9 mouse cellular contexts compared by ENCODE assay signal in the genomic region with DNA sequence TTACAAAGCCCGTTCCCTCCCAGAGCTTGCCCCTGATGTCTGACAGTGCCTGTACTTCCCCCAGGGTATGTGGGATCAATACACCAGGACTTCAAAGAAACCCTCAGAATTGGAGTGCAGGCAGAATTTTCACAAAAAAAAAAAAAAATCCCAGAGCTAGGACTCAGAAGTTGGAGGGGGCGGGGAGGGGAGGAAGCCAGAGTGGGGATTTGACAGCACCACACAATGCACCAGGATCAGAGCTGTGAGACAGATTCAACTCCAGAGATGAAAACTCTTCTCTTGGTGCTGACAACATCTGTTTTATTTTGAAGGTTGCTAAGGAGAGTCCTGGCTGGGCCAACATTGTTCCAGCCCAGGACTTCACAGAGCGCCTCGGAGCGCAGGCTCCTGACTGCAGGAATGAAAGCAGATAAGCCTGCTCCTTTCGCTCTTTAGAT. TPM values are rescaled to one million over a fixed set of nuclear protein-coding genes. Genes with fewer than 3 reads are reported as not detected.
A peak's percentile ranks its signal among the peaks of the same experiment; 100 is the strongest.
DNase-seq lines count a peak whose midpoint lies in the region; ATAC-seq lines count a peak whose summit lies in the region.
"Had no signal": no experiment of that assay in that cellular context is flagged by ENCODE, and none has a peak within 500 bp of the region (broad histone marks: within the 10 kb centered on the region; RNA-seq: fewer than 3 reads in every experiment).

No protein-coding gene starts in this region.

- WGBS in forebrain, embryonic 12.5 days: 10% methylated on average over 6 of the region's 6 CpGs
- WGBS in hindbrain, embryonic 10.5 days: 45% methylated on average over 6 of the region's 6 CpGs
- WGBS in midbrain, embryonic 11.5 days: 18% methylated on average over 6 of the region's 6 CpGs

- H3K27ac ChIP-seq in brown adipose tissue, adult 24 weeks (replicated peaks; ENCODE audit: low read depth, low read length): 0 out of 2 replicates have a peak overlapping the region, but pooled peaks have one; percentile 18
- peak overlapping the region; percentile 92 for H3K27ac ChIP-seq in forebrain, embryonic 12.5 days
- peak overlapping the region; percentile 62; the same call in 1 of the 2 replicates for H3K27ac ChIP-seq in hindbrain, embryonic 10.5 days
- H3K27ac ChIP-seq in midbrain, embryonic 11.5 days (ENCODE audit: low read depth, low read length): peak overlapping the region; percentile 77

- H3K36me3 ChIP-seq in forebrain, embryonic 12.5 days (replicated peaks): peaks cover 22% of the 10 kb centered on the region
- H3K36me3 ChIP-seq in hindbrain, embryonic 10.5 days: peaks cover 23% of the 10 kb centered on the region
- H3K36me3 ChIP-seq in midbrain, embryonic 11.5 days (ENCODE audit: control insufficient read depth, insufficient read depth, low read length): no peaks in the 10 kb centered on the region

- H3K4me1 ChIP-seq in brown adipose tissue, adult 24 weeks (ENCODE audit: control insufficient read depth, insufficient read depth, insufficient read length, low read length): no peaks in the 10 kb centered on the region; the same call in 1 of the 2 replicates
- peaks cover 68% of the 10 kb centered on the region for H3K4me1 ChIP-seq in forebrain, embryonic 12.5 days
- peaks cover 43% of the 10 kb centered on the region for H3K4me1 ChIP-seq in hindbrain, embryonic 10.5 days (replicated peaks)
- H3K4me1 ChIP-seq in midbrain, embryonic 11.5 days (ENCODE audit: control insufficient read depth, insufficient read depth, low read length): peaks cover 40% of the 10 kb centered on the region

- no peak overlapping the region for H3K4me3 ChIP-seq in brown adipose tissue, adult 24 weeks (ENCODE audit: insufficient read depth, low read depth, low read length)
- H3K4me3 ChIP-seq in forebrain, embryonic 12.5 days (replicated peaks): no peak overlapping the region
- H3K4me3 ChIP-seq in hindbrain, embryonic 10.5 days: no peak overlapping the region
- H3K4me3 ChIP-seq in midbrain, embryonic 11.5 days (ENCODE audit: low read depth, low read length): no peak overlapping the region
- H3K4me3 ChIP-seq: erythroblast, embryonic 14.5 days had no signal

- DNase-seq in hindbrain, embryonic 10.5 days (ENCODE audit: low spot score): peak; percentile 8
- peak; percentile 93 for DNase-seq in midbrain, embryonic 11.5 days (ENCODE audit: low spot score, missing footprints)
- no peak for DNase-seq in thymus, adult 18-20 months
- DNase-seq in B cell, adult 2 months: no peak
- DNase-seq in cerebellum, postnatal 25 days: no peak
- no peak for DNase-seq in kidney, adult 11 months

- no peaks in the 10 kb centered on the region for H3K9me3 ChIP-seq in forebrain, embryonic 12.5 days
- H3K9me3 ChIP-seq in hindbrain, embryonic 10.5 days: no peaks in the 10 kb centered on the region
- no peaks in the 10 kb centered on the region for H3K9me3 ChIP-seq in midbrain, embryonic 11.5 days (ENCODE audit: control insufficient read depth, low read length)

- H3K4me2 ChIP-seq in forebrain, embryonic 12.5 days: peak overlapping the region; percentile 24
- H3K4me2 ChIP-seq in midbrain, embryonic 11.5 days: peak overlapping the region; percentile 14; the same call in 1 of the 2 replicates

- H3K9ac ChIP-seq in forebrain, embryonic 12.5 days: no peak overlapping the region
- H3K9ac ChIP-seq in midbrain, embryonic 11.5 days (ENCODE audit: low read length): peak overlapping the region; percentile 28; the same call in 1 of the 2 replicates

- H3K27me3 ChIP-seq in forebrain, embryonic 12.5 days: no peaks in the 10 kb centered on the region
- no peaks in the 10 kb centered on the region for H3K27me3 ChIP-seq in hindbrain, embryonic 10.5 days (ENCODE audit: insufficient read depth, poor library complexity, severe bottlenecking)
- no peaks in the 10 kb centered on the region for H3K27me3 ChIP-seq in midbrain, embryonic 11.5 days (ENCODE audit: control insufficient read depth, insufficient read depth, low read length)

- peak; percentile 76 for ATAC-seq in forebrain, embryonic 12.5 days (ENCODE audit: low FRiP score)
- peak; percentile 86 for ATAC-seq in midbrain, embryonic 11.5 days (ENCODE audit: low FRiP score)

RNA-seq across cellular contexts. Expression of gene Ptgfrn, which starts 39.3 kb away (rescaled TPM):
- 3.8 and 7.5 TPM in 2 replicates for polyA plus RNA-seq in brown adipose tissue, adult 24 weeks (2012; ENCODE audit: insufficient read depth, insufficient read length, missing spikeins)
- polyA plus RNA-seq in forebrain, embryonic 12.5 days (2016; fragmentation: Nextera tagmentation; extraction: Ambion mirVana): 3.9 and 4.5 TPM in 2 replicates
- polyA plus RNA-seq in hindbrain, embryonic 10.5 days (2016; fragmentation: Nextera tagmentation; extraction: Ambion mirVana): 2.0 and 2.1 TPM in 2 replicates
- 2.3 and 2.6 TPM in 2 replicates for polyA plus RNA-seq in midbrain, embryonic 11.5 days (2014; fragmentation: Nextera tagmentation; extraction: Ambion mirVana)
- polyA plus RNA-seq: erythroblast, embryonic 14.5 days had no signal

RNA-seq across cellular contexts. Expression of gene Cd101, which starts 41.5 kb away (rescaled TPM):
- not detected in 2 replicates for polyA plus RNA-seq in brown adipose tissue, adult 24 weeks (2012; ENCODE audit: insufficient read depth, insufficient read length, missing spikeins)
- 0.05 TPM in 1 of 2 replicates, not detected in the other for polyA plus RNA-seq in forebrain, embryonic 12.5 days (2016; fragmentation: Nextera tagmentation; extraction: Ambion mirVana)
- polyA plus RNA-seq in hindbrain, embryonic 10.5 days (2016; fragmentation: Nextera tagmentation; extraction: Ambion mirVana): 0.05 TPM in 1 of 2 replicates, not detected in the other
- polyA plus RNA-seq in midbrain, embryonic 11.5 days (2014; fragmentation: Nextera tagmentation; extraction: Ambion mirVana): not detected in 2 replicates
- polyA plus RNA-seq: erythroblast, embryonic 14.5 days had no signal

Comparison
In these comparisons a context has a peak if more than half of its experiments do, and no peak if none do; other contexts are left out.
1. H3K27ac ChIP-seq: peak in every context shown above with its lines; median percentile 92 in forebrain, embryonic 12.5 days; 77 in midbrain, embryonic 11.5 days; 62 in hindbrain, embryonic 10.5 days; 18 in brown adipose tissue, adult 24 weeks.
2. DNase-seq: peak in hindbrain, embryonic 10.5 days (single experiment) and midbrain, embryonic 11.5 days (single experiment); none in thymus, adult 18-20 months (0 of 2), B cell, adult 2 months (0 of 2), cerebellum, postnatal 25 days (0 of 2) and kidney, adult 11 months (single experiment).